Mouse (Mus musculus): ENCODE measurements around the gene Rad54l.

GRCm38 (mm10) chr4:116173072-116173471 is 49.6 kb upstream of the Rad54l start, which contains the start of the genes 1700042G07Rik and Gm49337:
- TF ChIP-seq UBTF (IDR thresholded peaks at IDR 0.05; ENCODE audit: borderline replicate concordance, insufficient read depth, low read depth, low read length): no peak
- TF ChIP-seq CTCF (IDR thresholded peaks at IDR 0.05 in 2 of 3, conservative IDR thresholded peaks at IDR 0.05 in 1 of 3; ENCODE audit: control insufficient read depth in 1 of 3, insufficient read depth in 1 of 3, low read depth in 2 of 3, low read length in 3 of 3, poor library complexity in 1 of 3, severe bottlenecking in 1 of 3): no peak
- TF ChIP-seq GATA1 (IDR thresholded peaks at IDR 0.05; ENCODE audit: low read depth, low read length): no peak
- TF ChIP-seq KAT2A (conservative IDR thresholded peaks at IDR 0.05; ENCODE audit: low read depth, low read length): no peak
- no peak for TF ChIP-seq JUND (IDR thresholded peaks at IDR 0.05; ENCODE audit: low read depth, low read length)
- TF ChIP-seq TCF12 (IDR thresholded peaks at IDR 0.05; ENCODE audit: low read depth, low read length): no peak
- no peak for TF ChIP-seq E2F4 (IDR thresholded peaks at IDR 0.05; ENCODE audit: borderline replicate concordance, low read depth, low read length)
- TF ChIP-seq POLR2A (IDR thresholded peaks at IDR 0.05; ENCODE audit: control insufficient read depth in 1 of 2, insufficient read depth in 1 of 2, low read depth in 1 of 2, low read length in 2 of 2, poor library complexity in 1 of 2): no peak
- no peak for TF ChIP-seq MAFK (IDR thresholded peaks at IDR 0.05; ENCODE audit: borderline replicate concordance, low read depth, low read length)
- no peak for TF ChIP-seq SIN3A (IDR thresholded peaks at IDR 0.05; ENCODE audit: low read length)

Measured in MEL (cell line).